Mouse (Mus musculus): Measurements from ENCODE around the gene Atg5. TPM values are rescaled to one million over a fixed set of nuclear protein-coding genes. Genes with fewer than 3 reads are reported as not detected.

The Atg5 gene
- polyA plus RNA-seq, 1 experiment = 18.2 TPM

- H3K4me3 ChIP-seq (ENCODE audit: insufficient read depth, low read length) = no peak overlapping the region
- H3K4me1 ChIP-seq (ENCODE audit: control insufficient read depth, insufficient read depth, low read length) = 0 out of 2 replicates have a peak, but pooled peaks cover 1% of the 10 kb centered on the region
- TF ChIP-seq POLR2A (IDR thresholded peaks at IDR 0.05; ENCODE audit: extremely low read depth, insufficient read depth, low read length) (no peak), CTCF (IDR thresholded peaks at IDR 0.05; ENCODE audit: extremely low read depth, insufficient read depth, low read length) (no peak)
- no peak overlapping the region for H3K27ac ChIP-seq (ENCODE audit: insufficient read depth, low read length)
Observed at GRCm38 (mm10) chr10:44360632-44361031, 92.5 kb downstream of the Atg5 start.

GRCm38 (mm10) chr10:44362435-44362834 is 94.3 kb downstream of the Atg5 start:
- no peak overlapping the region for H3K4me3 ChIP-seq (ENCODE audit: insufficient read depth, low read length)
- 0 out of 2 replicates have a peak, but pooled peaks cover 1% of the 10 kb centered on the region for H3K4me1 ChIP-seq (ENCODE audit: control insufficient read depth, insufficient read depth, low read length)
- TF ChIP-seq CTCF (IDR thresholded peaks at IDR 0.05; ENCODE audit: extremely low read depth, insufficient read depth, low read length) (no peak), POLR2A (IDR thresholded peaks at IDR 0.05; ENCODE audit: extremely low read depth, insufficient read depth, low read length) (no peak)
- H3K27ac ChIP-seq (ENCODE audit: insufficient read depth, low read length) = no peak overlapping the region

DNA sequence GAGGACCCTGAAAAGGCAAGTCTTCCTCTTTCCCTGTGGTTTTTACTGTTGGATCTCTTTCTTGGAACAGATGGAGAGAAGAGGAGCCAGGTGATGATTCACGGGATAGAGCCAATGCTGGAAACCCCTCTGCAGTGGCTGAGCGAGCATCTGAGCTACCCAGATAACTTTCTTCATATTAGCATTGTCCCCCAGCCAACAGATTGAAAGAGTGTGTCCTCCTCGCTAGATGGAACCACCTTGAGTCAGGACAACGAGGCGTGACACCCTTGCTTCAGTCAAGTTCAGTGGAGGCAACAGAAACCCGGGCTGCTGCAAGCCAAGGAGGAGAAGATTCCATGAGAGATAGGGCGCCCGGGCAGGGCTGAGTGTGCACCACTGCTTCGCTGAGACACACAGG is 94.7 kb downstream of the Atg5 start:
- Histone ChIP-seq H3K4me3 (ENCODE audit: insufficient read depth, low read length) (no peak overlapping the region), H3K4me1 (ENCODE audit: control insufficient read depth, insufficient read depth, low read length) (0 out of 2 replicates have a peak, but pooled peaks cover 1% of the 10 kb centered on the region), H3K27ac (ENCODE audit: insufficient read depth, low read length) (no peak overlapping the region)
- no peak for TF ChIP-seq CTCF (IDR thresholded peaks at IDR 0.05; ENCODE audit: extremely low read depth, insufficient read depth, low read length)
- TF ChIP-seq POLR2A (IDR thresholded peaks at IDR 0.05; ENCODE audit: extremely low read depth, insufficient read depth, low read length) = no peak

DNA sequence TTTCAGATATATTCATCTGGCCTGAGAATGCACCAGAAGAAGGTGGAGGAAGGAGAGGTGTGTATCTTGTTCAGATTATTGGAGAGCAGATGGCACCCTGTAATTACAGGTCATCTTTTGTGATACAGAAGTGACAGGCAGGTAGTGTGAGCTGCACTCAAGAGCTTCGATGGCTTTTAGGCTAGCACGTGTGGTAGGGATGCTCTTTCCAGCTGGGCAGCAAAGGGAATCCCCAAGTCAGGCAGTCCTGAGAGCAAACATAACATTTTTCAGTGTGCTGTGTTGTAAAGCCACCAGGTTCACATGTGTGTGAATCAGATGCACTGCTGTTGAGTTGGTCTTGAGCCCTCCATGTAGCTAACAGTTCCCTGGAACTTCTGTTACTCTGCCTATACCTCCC is 98.0 kb downstream of the Atg5 start:
- TF ChIP-seq POLR2A (IDR thresholded peaks at IDR 0.05; ENCODE audit: extremely low read depth, insufficient read depth, low read length) = no peak
- H3K4me1 ChIP-seq (ENCODE audit: control insufficient read depth, insufficient read depth, low read length) = no peaks in the 10 kb centered on the region
- no peak overlapping the region for H3K4me3 ChIP-seq (ENCODE audit: insufficient read depth, low read length)
- H3K27ac ChIP-seq (ENCODE audit: insufficient read depth, low read length) = no peak overlapping the region

- H3K4me1 ChIP-seq (ENCODE audit: control insufficient read depth, insufficient read depth, low read length) = no peaks in the 10 kb centered on the region
- H3K4me3 ChIP-seq (ENCODE audit: insufficient read depth, low read length) = no peak overlapping the region
- no peak overlapping the region for H3K27ac ChIP-seq (ENCODE audit: insufficient read depth, low read length)
- TF ChIP-seq POLR2A (IDR thresholded peaks at IDR 0.05; ENCODE audit: extremely low read depth, insufficient read depth, low read length) (no peak), CTCF (IDR thresholded peaks at IDR 0.05; ENCODE audit: extremely low read depth, insufficient read depth, low read length) (no peak)
Observed at GRCm38 (mm10) chr10:44367043-44367442, 98.9 kb downstream of the Atg5 start.

DNA sequence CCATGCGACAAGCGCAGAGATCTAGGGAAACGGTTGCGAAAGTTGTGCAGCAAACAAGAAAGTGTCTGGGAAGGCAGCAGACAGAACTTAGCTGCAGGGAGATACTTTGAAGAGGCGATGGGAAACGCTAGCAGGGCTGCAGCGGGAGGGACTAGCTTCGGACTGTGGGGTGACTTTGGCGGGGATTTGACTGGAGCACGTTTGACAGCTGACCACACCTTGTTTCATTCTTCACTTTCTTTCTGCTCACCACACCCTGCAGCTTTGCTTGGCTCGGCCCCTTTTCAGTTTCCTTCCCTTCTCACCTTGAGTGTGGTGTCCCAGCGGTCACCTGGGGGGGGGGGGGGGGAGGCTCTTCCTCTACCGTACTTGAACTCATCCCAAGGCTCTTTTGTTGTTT is 100.4 kb downstream of the Atg5 start:
- Histone ChIP-seq H3K4me1 (ENCODE audit: control insufficient read depth, insufficient read depth, low read length) (no peaks in the 10 kb centered on the region), H3K27ac (ENCODE audit: insufficient read depth, low read length) (no peak overlapping the region), H3K4me3 (ENCODE audit: insufficient read depth, low read length) (no peak overlapping the region)
- TF ChIP-seq POLR2A (IDR thresholded peaks at IDR 0.05; ENCODE audit: extremely low read depth, insufficient read depth, low read length) = no peak
- TF ChIP-seq CTCF (IDR thresholded peaks at IDR 0.05; ENCODE audit: extremely low read depth, insufficient read depth, low read length) = no peak

- TF ChIP-seq POLR2A (IDR thresholded peaks at IDR 0.05; ENCODE audit: extremely low read depth, insufficient read depth, low read length) = no peak
- TF ChIP-seq CTCF (IDR thresholded peaks at IDR 0.05; ENCODE audit: extremely low read depth, insufficient read depth, low read length) = no peak
- H3K4me1 ChIP-seq (ENCODE audit: control insufficient read depth, insufficient read depth, low read length) = no peaks in the 10 kb centered on the region
- no peak overlapping the region for H3K27ac ChIP-seq (ENCODE audit: insufficient read depth, low read length)
- H3K4me3 ChIP-seq (ENCODE audit: insufficient read depth, low read length) = no peak overlapping the region
Observed at GRCm38 (mm10) chr10:44370666-44371065, 102.5 kb downstream of the Atg5 start.

DNA sequence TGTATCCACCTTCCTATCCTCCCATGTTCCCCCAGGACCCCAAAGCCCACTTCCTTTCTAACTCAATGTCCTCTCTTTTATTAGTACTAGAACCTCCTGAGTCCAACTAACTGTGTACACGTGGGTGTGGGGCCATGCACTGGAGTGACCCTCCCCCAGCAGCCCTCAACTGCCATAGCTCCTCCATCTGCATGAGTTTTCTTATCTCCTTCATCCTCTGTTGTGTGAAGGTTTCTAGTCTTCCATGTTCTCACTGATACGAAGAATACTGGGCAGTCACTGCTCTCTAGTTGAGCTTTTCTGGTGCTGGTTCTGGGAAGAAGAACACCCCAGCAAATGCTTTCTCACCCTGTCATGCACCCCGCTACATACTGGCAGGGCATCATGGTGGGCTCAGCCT is 104.1 kb downstream of the Atg5 start:
- Histone ChIP-seq H3K4me1 (ENCODE audit: control insufficient read depth, insufficient read depth, low read length) (no peaks in the 10 kb centered on the region), H3K4me3 (ENCODE audit: insufficient read depth, low read length) (no peak overlapping the region), H3K27ac (ENCODE audit: insufficient read depth, low read length) (no peak overlapping the region)
- TF ChIP-seq POLR2A (IDR thresholded peaks at IDR 0.05; ENCODE audit: extremely low read depth, insufficient read depth, low read length) (no peak), CTCF (IDR thresholded peaks at IDR 0.05; ENCODE audit: extremely low read depth, insufficient read depth, low read length) (no peak)

DNA sequence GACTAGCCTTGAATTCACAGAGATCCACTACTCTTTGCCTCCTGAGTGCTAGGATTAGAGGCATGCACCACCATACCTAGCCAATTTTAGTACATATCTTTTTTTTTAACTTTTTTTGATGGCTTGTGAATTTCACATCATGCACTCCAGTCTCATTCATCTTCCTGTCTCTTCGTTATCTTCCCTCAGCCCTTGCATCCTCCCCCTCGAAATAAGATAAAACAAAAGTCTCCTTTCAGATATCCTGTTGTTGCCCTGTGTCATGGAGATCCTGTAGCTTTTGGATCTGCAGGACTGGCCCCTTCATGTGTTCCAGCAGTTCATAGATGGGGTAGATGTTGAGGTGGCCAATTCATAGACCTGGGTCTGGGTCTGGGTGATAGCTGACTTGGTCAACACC is 106.5 kb downstream of the Atg5 start:
- TF ChIP-seq CTCF (IDR thresholded peaks at IDR 0.05; ENCODE audit: extremely low read depth, insufficient read depth, low read length) = no peak
- no peak for TF ChIP-seq POLR2A (IDR thresholded peaks at IDR 0.05; ENCODE audit: extremely low read depth, insufficient read depth, low read length)
- Histone ChIP-seq H3K4me3 (ENCODE audit: insufficient read depth, low read length) (no peak overlapping the region), H3K4me1 (ENCODE audit: control insufficient read depth, insufficient read depth, low read length) (no peaks in the 10 kb centered on the region; the same call in 1 of the 2 replicates), H3K27ac (ENCODE audit: insufficient read depth, low read length) (no peak overlapping the region)

GRCm38 (mm10) chr10:44375501-44375900 is 107.3 kb downstream of the Atg5 start:
- Histone ChIP-seq H3K27ac (ENCODE audit: insufficient read depth, low read length) (no peak overlapping the region), H3K4me1 (ENCODE audit: control insufficient read depth, insufficient read depth, low read length) (no peaks in the 10 kb centered on the region; the same call in 1 of the 2 replicates), H3K4me3 (ENCODE audit: insufficient read depth, low read length) (no peak overlapping the region)
- TF ChIP-seq CTCF (IDR thresholded peaks at IDR 0.05; ENCODE audit: extremely low read depth, insufficient read depth, low read length) (no peak), POLR2A (IDR thresholded peaks at IDR 0.05; ENCODE audit: extremely low read depth, insufficient read depth, low read length) (no peak)
